Mouse (Mus musculus) lung, postnatal 0 days (tissue): ENCODE data around the gene Reg3b.
"Not testable (repeated sequence)": the region's sequence is repeated elsewhere in the genome, so short reads cannot be mapped to it uniquely, and the experiment has no call there.

ENCODE experiments used
- CTCF ChIP-seq: IDR thresholded peaks from 2 replicates; pipeline ENCODE4 v1.5.1; 2016; ENCODE audit warnings: antibody characterized with exemption, mild to moderate bottlenecking
- EP300 ChIP-seq: IDR thresholded peaks from 2 replicates; pipeline ENCODE4 v1.6.1; 2016; ENCODE audit warnings: antibody characterized with exemption, mild to moderate bottlenecking, control low read depth

DNA sequence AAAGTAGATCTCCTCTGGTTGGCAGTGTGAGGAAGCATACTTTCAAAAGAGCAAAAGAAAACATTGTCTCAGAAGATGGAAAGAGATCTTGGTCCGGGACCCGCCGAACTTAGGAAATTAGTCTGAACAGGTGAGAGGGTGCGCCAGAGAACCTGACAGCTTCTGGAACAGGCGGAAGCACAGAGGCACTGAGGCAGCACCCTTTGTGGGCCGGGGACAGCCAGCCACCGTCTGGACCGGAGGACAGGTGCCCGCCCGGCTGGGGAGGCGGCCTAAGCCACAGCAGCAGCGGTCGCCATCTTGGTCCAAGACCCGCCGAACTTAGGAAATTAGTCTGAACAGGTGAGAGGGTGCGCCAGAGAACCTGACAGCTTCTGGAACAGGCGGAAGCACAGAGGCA, 24.9 kb downstream of the Reg3b start, which contains the start of gene Reg2:
- not testable (repeated sequence) for TF ChIP-seq CTCF, EP300
